Mouse (Mus musculus): ENCODE results near the gene Sgip1. TPM values are rescaled to one million over a fixed set of nuclear protein-coding genes. Genes with fewer than 3 reads are reported as not detected.
A peak's percentile ranks its signal among the peaks of the same experiment; 100 is the strongest.

Sgip1 gene
- total and polyA plus RNA-seq, 2 experiments from 2014 or later, result 0.97 TPM; not detected in 1

- ATAC-seq (ENCODE audit: insufficient read depth, low read depth) (no peak), DNase-seq (ENCODE audit: low spot score) (no peak)
- 16% methylated on average over 16 of the region's 16 CpGs for WGBS
- Histone ChIP-seq H3K27me3 (ENCODE audit: control insufficient read depth, insufficient read depth, low read length) (peaks cover 5% of the 10 kb centered on the region), H3K36me3 (replicated peaks; ENCODE audit: control insufficient read depth, insufficient read depth, low read length) (no peaks in the 10 kb centered on the region), H3K9ac (replicated peaks; ENCODE audit: low read depth, low read length) (no peak overlapping the region), H3K27ac (ENCODE audit: low read depth) (no peak overlapping the region), H3K4me1 (ENCODE audit: control insufficient read depth, insufficient read depth) (no peaks in the 10 kb centered on the region), H3K4me2 (ENCODE audit: low read depth, low read length) (peak overlapping the region; percentile 69; the same call in 1 of the 2 replicates), H3K4me3 (ENCODE audit: low read depth, low read length) (no peak overlapping the region), H3K9me3 (replicated peaks; ENCODE audit: control insufficient read depth, low read length) (no peaks in the 10 kb centered on the region)
- TF ChIP-seq CTCF (IDR thresholded peaks at IDR 0.05; ENCODE audit: low read depth) (no peak), EP300 (IDR thresholded peaks at IDR 0.05; ENCODE audit: low read depth) (no peak)
Observed at GRCm38 (mm10) chr4:102977778-102978321, 236.8 kb downstream of the Sgip1 start.

- H3K9me3 ChIP-seq (replicated peaks; ENCODE audit: control insufficient read depth, low read length), result no peaks in the 10 kb centered on the region
- peak within 1 kb of the TSS; percentile 69 for H3K4me2 ChIP-seq (ENCODE audit: low read depth, low read length)
- peaks cover 5% of the 10 kb centered on the region for H3K27me3 ChIP-seq (ENCODE audit: control insufficient read depth, insufficient read depth, low read length)
- H3K4me3 ChIP-seq (ENCODE audit: low read depth, low read length), result peak within 1 kb of the TSS; percentile 42
- ATAC-seq (ENCODE audit: insufficient read depth, low read depth) (0 out of 2 replicates have a peak, but pooled peaks have one; percentile 27), DNase-seq (ENCODE audit: low spot score) (no peak)
- H3K9ac ChIP-seq (replicated peaks; ENCODE audit: low read depth, low read length), result 0 out of 2 replicates have a peak within 1 kb of the TSS, but pooled peaks have one; percentile 12
- WGBS, result 4% methylated on average over 13 of the region's 13 CpGs
- H3K36me3 ChIP-seq (replicated peaks; ENCODE audit: control insufficient read depth, insufficient read depth, low read length), result no peaks in the 10 kb centered on the region
- no peak within 1 kb of the TSS for H3K27ac ChIP-seq (ENCODE audit: low read depth)
- TF ChIP-seq EP300 (IDR thresholded peaks at IDR 0.05; ENCODE audit: low read depth) (no peak), CTCF (IDR thresholded peaks at IDR 0.05; ENCODE audit: low read depth) (no peak)
- H3K4me1 ChIP-seq (ENCODE audit: control insufficient read depth, insufficient read depth), result no peaks in the 10 kb centered on the region
Observed at GRCm38 (mm10) chr4:102978440-102978839, 237.3 kb downstream of the Sgip1 start, which contains the start of gene Tctex1d1. Gene Tctex1d1, plus strand, starts transcription at chr4:102978606.

- Histone ChIP-seq H3K4me3 (ENCODE audit: low read depth, low read length) (peak overlapping the region; percentile 42), H3K4me2 (ENCODE audit: low read depth, low read length) (peak overlapping the region; percentile 69), H3K4me1 (ENCODE audit: control insufficient read depth, insufficient read depth) (no peaks in the 10 kb centered on the region), H3K36me3 (replicated peaks; ENCODE audit: control insufficient read depth, insufficient read depth, low read length) (no peaks in the 10 kb centered on the region), H3K27me3 (ENCODE audit: control insufficient read depth, insufficient read depth, low read length) (peaks cover 5% of the 10 kb centered on the region), H3K9me3 (replicated peaks; ENCODE audit: control insufficient read depth, low read length) (no peaks in the 10 kb centered on the region), H3K9ac (replicated peaks; ENCODE audit: low read depth, low read length) (0 out of 2 replicates have a peak overlapping the region, but pooled peaks have one; percentile 12), H3K27ac (ENCODE audit: low read depth) (no peak overlapping the region)
- WGBS, result 39% methylated on average over 5 of the region's 5 CpGs
- ATAC-seq (ENCODE audit: insufficient read depth, low read depth), result no peak
- no peak for DNase-seq (ENCODE audit: low spot score)
- TF ChIP-seq EP300 (IDR thresholded peaks at IDR 0.05; ENCODE audit: low read depth), result no peak
- TF ChIP-seq CTCF (IDR thresholded peaks at IDR 0.05; ENCODE audit: low read depth), result no peak; the same call in 1 of the 2 replicates
Observed at GRCm38 (mm10) chr4:102979385-102979784, 238.3 kb downstream of the Sgip1 start.

- ATAC-seq (ENCODE audit: insufficient read depth, low read depth), result no peak
- 77% methylated on average over 8 of the region's 8 CpGs for WGBS
Observed at GRCm38 (mm10) chr4:102981709-102982108, 240.6 kb downstream of the Sgip1 start.

GRCm38 (mm10) chr4:102986173-102986572 is 245.1 kb downstream of the Sgip1 start:
- Histone ChIP-seq H3K36me3 (replicated peaks; ENCODE audit: control insufficient read depth, insufficient read depth, low read length) (no peaks in the 10 kb centered on the region), H3K27ac (ENCODE audit: low read depth) (no peak overlapping the region), H3K9me3 (replicated peaks; ENCODE audit: control insufficient read depth, low read length) (no peaks in the 10 kb centered on the region), H3K4me1 (ENCODE audit: control insufficient read depth, insufficient read depth) (no peaks in the 10 kb centered on the region), H3K4me2 (ENCODE audit: low read depth, low read length) (no peak overlapping the region), H3K4me3 (ENCODE audit: low read depth, low read length) (no peak overlapping the region), H3K27me3 (ENCODE audit: control insufficient read depth, insufficient read depth, low read length) (no peaks in the 10 kb centered on the region), H3K9ac (replicated peaks; ENCODE audit: low read depth, low read length) (no peak overlapping the region)
- ATAC-seq (ENCODE audit: insufficient read depth, low read depth) (no peak), DNase-seq (ENCODE audit: low spot score) (no peak)
- no peak for TF ChIP-seq CTCF (IDR thresholded peaks at IDR 0.05; ENCODE audit: low read depth)
- 63% methylated on average over 7 of the region's 7 CpGs for WGBS

More at GRCm38 (mm10) chr4:102981709-102982108, 240.6 kb downstream of the Sgip1 start:
- no peak for DNase-seq (ENCODE audit: low spot score)
- Histone ChIP-seq H3K4me3 (ENCODE audit: low read depth, low read length) (no peak overlapping the region), H3K36me3 (replicated peaks; ENCODE audit: control insufficient read depth, insufficient read depth, low read length) (no peaks in the 10 kb centered on the region), H3K9ac (replicated peaks; ENCODE audit: low read depth, low read length) (no peak overlapping the region), H3K4me1 (ENCODE audit: control insufficient read depth, insufficient read depth) (no peaks in the 10 kb centered on the region), H3K27me3 (ENCODE audit: control insufficient read depth, insufficient read depth, low read length) (peaks cover 5% of the 10 kb centered on the region), H3K4me2 (ENCODE audit: low read depth, low read length) (no peak overlapping the region), H3K9me3 (replicated peaks; ENCODE audit: control insufficient read depth, low read length) (no peaks in the 10 kb centered on the region), H3K27ac (ENCODE audit: low read depth) (no peak overlapping the region)
- TF ChIP-seq CTCF (IDR thresholded peaks at IDR 0.05; ENCODE audit: low read depth) (no peak), EP300 (IDR thresholded peaks at IDR 0.05; ENCODE audit: low read depth) (no peak)

- H3K4me2 ChIP-seq (ENCODE audit: low read depth, low read length), result no peak overlapping the region
- H3K36me3 ChIP-seq (replicated peaks; ENCODE audit: control insufficient read depth, insufficient read depth, low read length), result no peaks in the 10 kb centered on the region
- H3K27me3 ChIP-seq (ENCODE audit: control insufficient read depth, insufficient read depth, low read length), result no peaks in the 10 kb centered on the region
- no peak overlapping the region for H3K9ac ChIP-seq (replicated peaks; ENCODE audit: low read depth, low read length)
- no peaks in the 10 kb centered on the region for H3K4me1 ChIP-seq (ENCODE audit: control insufficient read depth, insufficient read depth)
- peak; percentile 87 for TF ChIP-seq CTCF (IDR thresholded peaks at IDR 0.05; ENCODE audit: low read depth)
- TF ChIP-seq EP300 (IDR thresholded peaks at IDR 0.05; ENCODE audit: low read depth), result no peak
- DNase-seq (ENCODE audit: low spot score), result peak; percentile 81
- 5% methylated on average over 2 of the region's 2 CpGs for WGBS
- H3K9me3 ChIP-seq (replicated peaks; ENCODE audit: control insufficient read depth, low read length), result no peaks in the 10 kb centered on the region
- peak; percentile 62; the same call in 1 of the 2 replicates for ATAC-seq (ENCODE audit: insufficient read depth, low read depth)
- no peak overlapping the region for H3K4me3 ChIP-seq (ENCODE audit: low read depth, low read length)
- H3K27ac ChIP-seq (ENCODE audit: low read depth), result no peak overlapping the region
Observed at GRCm38 (mm10) chr4:102986917-102987316, 245.8 kb downstream of the Sgip1 start.

Data from heart, postnatal 0 days (tissue).